Mouse (Mus musculus) ES-E14 (cell line): ENCODE results near the gene Fermt3.

ENCODE experiments used
- CHD2 ChIP-seq: IDR thresholded peaks from 2 replicates; pipeline ENCODE4 v1.6.1; 2014; ENCODE audit warnings: mild to moderate bottlenecking, low read depth, low read length, inconsistent platforms
- HCFC1 ChIP-seq: IDR thresholded peaks from 2 replicates; pipeline ENCODE4 v1.6.1; 2012; ENCODE audit warnings: low read length, inconsistent platforms, borderline replicate concordance; ENCODE audit not compliant: insufficient read depth
- MAFK ChIP-seq: IDR thresholded peaks from 2 replicates; pipeline ENCODE4 v1.6.1; 2014; ENCODE audit warnings: mild to moderate bottlenecking, low read depth, low read length, inconsistent platforms; ENCODE audit not compliant: insufficient read depth
- ZC3H11A ChIP-seq: IDR thresholded peaks from 2 replicates; pipeline ENCODE4 v1.6.1; 2012; ENCODE audit warnings: low read depth, mild to moderate bottlenecking, inconsistent platforms, low read length, borderline replicate concordance
- ZNF384 ChIP-seq: IDR thresholded peaks from 2 replicates; pipeline ENCODE4 v1.6.1; 2012; ENCODE audit warnings: low read depth, low read length, inconsistent platforms

- TF ChIP-seq HCFC1: no peak
- no peak for TF ChIP-seq ZNF384
- no peak for TF ChIP-seq CHD2
- no peak for TF ChIP-seq MAFK
- TF ChIP-seq ZC3H11A: no peak
Measured at GRCm38 (mm10) chr19:7066034-7066827, 47.0 kb upstream of the Fermt3 start.
